Mouse (Mus musculus) adipose tissue, adult 10 weeks (tissue): ENCODE data around the gene C1rl. TPM values are rescaled to one million over a fixed set of nuclear protein-coding genes. Genes with fewer than 3 reads are reported as not detected.

Experiments
- polyA plus RNA-seq: library from polyadenylated mRNA; stranded (reverse); fragments of 350-450 nt; fragmentation: Illumina TruSeq; extraction: RNeasy Lipid Tissue Mini Kit (QIAGEN cat#74804); gene quantifications from one replicate; pipeline ENCODE4 v1.2.3, GENCODE M21; 2014; ENCODE audit warnings: low read depth, low replicate concordance

C1rl gene
- 4.6 TPM for polyA plus RNA-seq

DNA sequence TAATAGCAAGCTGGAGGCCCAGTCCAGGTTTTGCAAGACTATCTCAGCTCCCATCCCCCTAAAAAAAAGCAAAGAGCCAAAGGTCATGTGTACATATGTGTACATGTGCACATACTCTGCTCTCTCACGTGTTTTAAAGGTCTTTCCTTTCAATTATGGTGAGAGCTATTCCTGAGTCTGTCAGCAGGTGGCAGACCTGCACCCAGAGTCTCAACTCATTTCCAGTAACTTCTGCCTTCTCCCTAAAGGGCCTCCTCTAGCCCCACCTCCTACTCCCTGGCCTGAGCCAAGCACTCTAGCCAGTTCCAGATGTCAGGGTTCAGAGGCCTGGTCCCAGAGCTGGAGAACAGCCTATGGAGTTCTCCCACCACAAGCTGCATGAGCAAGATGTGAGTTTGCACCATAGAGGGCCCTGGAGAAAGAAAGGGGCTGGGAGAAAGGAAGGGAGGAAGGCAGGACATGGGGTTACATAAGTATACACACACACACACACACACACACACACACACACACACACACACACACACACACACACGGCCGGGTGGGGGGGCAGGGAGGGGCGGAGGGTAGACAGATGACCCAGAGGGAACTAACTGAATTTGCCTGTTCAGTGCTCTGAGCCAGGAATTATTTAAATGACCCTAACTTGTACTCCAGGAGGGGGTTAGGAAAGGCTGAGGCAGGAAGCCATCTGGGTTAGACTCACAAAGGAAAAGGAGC, at the start of gene C1rl:
Gene C1rl (plus strand): TSS at position 272 of the 720 bp plus-strand sequence.

GRCm38 (mm10) chr6:124464305-124465271, 28.3 kb upstream of the C1rl start, which contains the start of gene Clstn3:
Clstn3 (minus strand) TSS chr6:124464794.

DNA sequence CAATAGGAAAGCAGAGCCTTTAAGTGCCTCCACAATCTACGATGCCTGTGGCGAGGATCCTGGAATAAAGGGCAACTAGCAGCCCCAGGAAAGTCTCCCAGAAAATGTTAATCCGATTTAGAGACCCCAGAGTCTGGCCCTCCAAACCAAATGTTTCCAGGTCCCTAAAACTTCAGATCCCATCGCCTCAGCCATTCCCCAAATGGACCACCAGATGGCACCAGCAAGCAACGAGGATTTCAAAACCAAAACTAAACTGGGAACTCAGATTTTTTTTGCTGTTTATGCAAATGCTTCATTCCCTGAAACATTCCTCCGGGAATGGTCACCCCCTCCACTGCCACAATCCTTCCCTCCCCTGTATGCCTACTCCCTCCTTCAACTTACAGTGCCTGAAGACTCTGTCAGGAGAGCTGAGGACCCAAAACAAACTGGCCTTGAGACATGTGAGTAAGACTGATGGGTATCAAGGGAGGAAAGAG, 19.5 kb downstream of the C1rl start, which contains the start of gene C1ra:
Gene C1ra (plus strand): TSS at position 51 of the 482 bp plus-strand sequence.

DNA sequence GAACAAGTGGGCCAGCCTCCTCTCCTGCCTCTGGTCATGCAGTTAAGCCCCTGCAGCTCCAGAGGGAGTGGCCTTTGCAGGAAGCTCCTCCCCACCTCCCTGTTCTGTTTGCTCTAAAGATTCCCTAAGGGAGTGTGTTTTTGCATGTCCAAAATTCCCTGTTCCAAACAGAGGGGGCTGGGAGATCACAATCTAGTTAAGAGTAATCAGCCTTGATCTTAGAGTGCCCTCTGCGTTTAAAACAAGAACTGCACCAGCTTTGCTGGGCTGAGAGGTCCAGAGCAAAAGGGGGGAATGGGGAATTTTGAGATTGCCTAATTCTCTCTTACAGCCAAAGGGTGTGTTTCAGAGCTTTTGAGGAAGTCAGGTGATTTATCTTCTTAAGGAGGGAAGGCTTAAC, 49.4 kb downstream of the C1rl start, which contains the start of gene C1s1:
Gene C1s1 (minus strand): TSS at position 76 of the 400 bp plus-strand sequence.

Other genes starting within 250 kb of the C1rl start
- gene Cd163, start 188.5 kb upstream of the C1rl start, polyA plus RNA-seq = 22.6 TPM
- gene Pex5, start 78.0 kb upstream of the C1rl start, polyA plus RNA-seq = 42.3 TPM
- 6.1 TPM for gene Clstn3, start 28.3 kb upstream of the C1rl start, polyA plus RNA-seq
- 78.4 TPM for gene C1ra, start 19.3 kb downstream of the C1rl start, polyA plus RNA-seq
- gene C1s1, start 49.2 kb downstream of the C1rl start, polyA plus RNA-seq = 183 TPM
- gene C1rb, start 77.2 kb downstream of the C1rl start, polyA plus RNA-seq = not detected
- 5.6 TPM for gene C1s2, start 143.0 kb downstream of the C1rl start, polyA plus RNA-seq
- gene Lpcat3, start 169.9 kb downstream of the C1rl start, polyA plus RNA-seq = 75.1 TPM
- 55.2 TPM for gene Emg1, start 219.1 kb downstream of the C1rl start, polyA plus RNA-seq
- gene Phb2, start 219.2 kb downstream of the C1rl start, polyA plus RNA-seq = 129 TPM
- 24.1 TPM for gene Ptpn6, start 245.6 kb downstream of the C1rl start, polyA plus RNA-seq
- gene Grcc10, start 248.3 kb downstream of the C1rl start, polyA plus RNA-seq = 210 TPM